15 mouse cellular contexts compared by ENCODE assay signal in genomic region chr13:97462110-97462883, GRCm38 (mm10).
DNase-seq lines count a peak whose midpoint lies in the region; ATAC-seq lines count a peak whose summit lies in the region.
"Had no signal": no experiment of that assay in that cellular context is flagged by ENCODE, and none has a peak within 500 bp of the region (broad histone marks: within the 10 kb centered on the region; RNA-seq: fewer than 3 reads in every experiment).

No protein-coding gene starts in this region.

- H3K4me2 ChIP-seq in lung, embryonic 15.5 days: no peak overlapping the region
- no peak overlapping the region for H3K4me2 ChIP-seq in intestine, embryonic 16.5 days (ENCODE audit: low read depth, low read length)
- H3K4me2 ChIP-seq in stomach, embryonic 15.5 days: peak overlapping the region; percentile 21; the same call in 1 of the 2 replicates
- H3K4me2 ChIP-seq: embryonic facial prominence, embryonic 15.5 days had no signal

- no peak overlapping the region for H3K9ac ChIP-seq in lung, embryonic 15.5 days
- H3K9ac ChIP-seq in intestine, embryonic 16.5 days (ENCODE audit: low read depth, low read length): no peak overlapping the region
- H3K9ac ChIP-seq in stomach, embryonic 15.5 days: no peak overlapping the region
- H3K9ac ChIP-seq: embryonic facial prominence, embryonic 15.5 days; forebrain, postnatal 0 days had no signal

- peak overlapping the region; percentile 73 for H3K27ac ChIP-seq in heart, embryonic 10.5 days
- 0 out of 2 replicates have a peak overlapping the region, but pooled peaks have one; percentile 41 for H3K27ac ChIP-seq in lung, embryonic 15.5 days
- H3K27ac ChIP-seq in intestine, embryonic 16.5 days (ENCODE audit: low read length): peak overlapping the region; percentile 27; the same call in 1 of the 2 replicates
- peak overlapping the region; percentile 76 for H3K27ac ChIP-seq in stomach, embryonic 15.5 days

- no peaks in the 10 kb centered on the region for H3K9me3 ChIP-seq in heart, embryonic 10.5 days
- no peaks in the 10 kb centered on the region for H3K9me3 ChIP-seq in lung, embryonic 15.5 days
- no peaks in the 10 kb centered on the region for H3K9me3 ChIP-seq in intestine, embryonic 16.5 days (ENCODE audit: control insufficient read depth, low read length)
- H3K9me3 ChIP-seq in stomach, embryonic 15.5 days: no peaks in the 10 kb centered on the region
- H3K9me3 ChIP-seq: embryonic facial prominence, embryonic 15.5 days had no signal

- peaks cover 19% of the 10 kb centered on the region; the same call in 1 of the 2 replicates for H3K4me1 ChIP-seq in heart, embryonic 10.5 days
- peaks cover 9% of the 10 kb centered on the region; the same call in 1 of the 2 replicates for H3K4me1 ChIP-seq in lung, embryonic 15.5 days
- H3K4me1 ChIP-seq in intestine, embryonic 16.5 days (ENCODE audit: control insufficient read depth, insufficient read depth, low read length): no peaks in the 10 kb centered on the region
- H3K4me1 ChIP-seq in stomach, embryonic 15.5 days: no peaks in the 10 kb centered on the region
- H3K4me1 ChIP-seq: embryonic facial prominence, embryonic 15.5 days had no signal

- WGBS in heart, embryonic 10.5 days: 52% methylated on average over 13 of the region's 13 CpGs
- WGBS in lung, embryonic 15.5 days: 38% methylated on average over 13 of the region's 13 CpGs
- WGBS in intestine, embryonic 16.5 days: 43% methylated on average over 13 of the region's 13 CpGs
- WGBS in stomach, embryonic 15.5 days: 48% methylated on average over 13 of the region's 13 CpGs

- DNase-seq in heart, embryonic 10.5 days (ENCODE audit: low spot score): no peak
- no peak for DNase-seq in heart, postnatal 25 days (ENCODE audit: low spot score)
- DNase-seq in lung, postnatal 36 days: no peak
- DNase-seq in natural killer cell, adult 2 months (ENCODE audit: low spot score in 2 of 2): no peak
- DNase-seq: cerebellum, adult 9-11 months; forebrain, postnatal 0 days; gastrocnemius, postnatal 36 days; kidney, postnatal 36 days; lung, postnatal 4 days had no signal

- H3K27me3 ChIP-seq in heart, embryonic 10.5 days (ENCODE audit: insufficient read depth, poor library complexity, severe bottlenecking): no peaks in the 10 kb centered on the region
- H3K27me3 ChIP-seq in lung, embryonic 15.5 days: no peaks in the 10 kb centered on the region
- H3K27me3 ChIP-seq in intestine, embryonic 16.5 days (replicated peaks; ENCODE audit: control insufficient read depth, insufficient read depth, low read length): no peaks in the 10 kb centered on the region
- no peaks in the 10 kb centered on the region for H3K27me3 ChIP-seq in stomach, embryonic 15.5 days (replicated peaks)
- H3K27me3 ChIP-seq: embryonic facial prominence, embryonic 15.5 days had no signal

- no peak overlapping the region for H3K4me3 ChIP-seq in heart, embryonic 10.5 days
- no peak overlapping the region for H3K4me3 ChIP-seq in lung, embryonic 15.5 days
- H3K4me3 ChIP-seq in intestine, embryonic 16.5 days (ENCODE audit: low read length): no peak overlapping the region
- H3K4me3 ChIP-seq in stomach, embryonic 15.5 days (replicated peaks): no peak overlapping the region
- H3K4me3 ChIP-seq: embryonic facial prominence, embryonic 15.5 days had no signal

- no peaks in the 10 kb centered on the region for H3K36me3 ChIP-seq in heart, embryonic 10.5 days
- no peaks in the 10 kb centered on the region for H3K36me3 ChIP-seq in lung, embryonic 15.5 days
- H3K36me3 ChIP-seq in intestine, embryonic 16.5 days (ENCODE audit: control insufficient read depth, insufficient read depth, low read length): no peaks in the 10 kb centered on the region
- no peaks in the 10 kb centered on the region for H3K36me3 ChIP-seq in stomach, embryonic 15.5 days
- H3K36me3 ChIP-seq: embryonic facial prominence, embryonic 15.5 days had no signal

- intact Hi-C loops in heart, postnatal 25 days (cut with DNase I): no loop called here

- ATAC-seq in lung, embryonic 15.5 days (ENCODE audit: borderline replicate concordance, extremely low read depth, low FRiP score, low TSS enrichment): no peak
- peak; percentile 56; the same call in 1 of the 2 replicates for ATAC-seq in intestine, embryonic 16.5 days
- ATAC-seq in stomach, embryonic 15.5 days (ENCODE audit: insufficient read depth, low FRiP score, low read depth): peak; percentile 70
- no peak for ATAC-seq in inflammation-experienced regulatory T-cells, adult 6 months
- ATAC-seq: activated CD4-positive, CD25-positive, alpha-beta regulatory T cell, adult 4 months; forebrain, postnatal 0 days had no signal

Comparison
In these comparisons a context has a peak if more than half of its experiments do, and no peak if none do; other contexts are left out.
1. ATAC-seq: peak in intestine, embryonic 16.5 days (single experiment) and stomach, embryonic 15.5 days (single experiment); none in lung, embryonic 15.5 days (single experiment) and inflammation-experienced regulatory T-cells, adult 6 months (single experiment).
2. Peak in every context shown above with its lines, with median percentiles within 50 percentile points of each other: H3K27ac ChIP-seq.